Mouse (Mus musculus): ENCODE results near the gene Nsg1. TPM values are rescaled to one million over a fixed set of nuclear protein-coding genes. Genes with fewer than 3 reads are reported as not detected.

Nsg1 gene
- polyA plus RNA-seq, 1 experiment from 2014 or later: 69.7 TPM

DNA sequence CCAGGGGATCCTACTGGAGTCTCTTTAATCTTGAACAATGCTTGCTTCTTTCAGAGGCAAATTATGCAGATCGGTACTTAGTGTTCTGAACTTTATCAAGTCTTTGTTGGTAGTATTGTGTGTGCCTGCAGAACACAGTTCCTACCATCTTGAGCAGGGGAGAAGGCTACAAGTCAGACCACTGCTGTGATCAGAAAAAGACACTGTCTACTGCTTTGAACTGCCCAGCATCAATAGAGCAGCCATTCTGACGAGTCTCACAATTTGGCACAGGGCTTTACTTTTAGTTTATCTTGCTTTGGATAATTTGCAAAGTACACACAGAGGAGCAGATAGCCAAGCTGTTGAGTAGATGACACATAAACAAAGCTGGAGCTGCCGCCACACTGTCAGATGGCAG lies 69.1 kb downstream of the Nsg1 start:
- Histone ChIP-seq H3K9ac (replicated peaks; ENCODE audit: low read length) (no peak overlapping the region), H3K4me2 (replicated peaks; ENCODE audit: low read depth, low read length) (no peak overlapping the region), H3K27ac (ENCODE audit: low read length) (no peak overlapping the region), H3K4me3 (ENCODE audit: low read length) (no peak overlapping the region), H3K36me3 (ENCODE audit: insufficient read depth, low read length) (no peaks in the 10 kb centered on the region), H3K27me3 (ENCODE audit: insufficient read depth, low read length) (no peaks in the 10 kb centered on the region), H3K4me1 (ENCODE audit: insufficient read depth, low read length) (no peaks in the 10 kb centered on the region), H3K9me3 (ENCODE audit: low read length) (no peaks in the 10 kb centered on the region)
- WGBS: 77% methylated on average over 3 of the region's 3 CpGs
- ATAC-seq (ENCODE audit: low FRiP score, low TSS enrichment): no peak

- Histone ChIP-seq H3K27ac (ENCODE audit: low read length) (no peak overlapping the region), H3K27me3 (ENCODE audit: insufficient read depth, low read length) (no peaks in the 10 kb centered on the region), H3K4me1 (ENCODE audit: insufficient read depth, low read length) (no peaks in the 10 kb centered on the region), H3K9me3 (ENCODE audit: low read length) (no peaks in the 10 kb centered on the region), H3K9ac (replicated peaks; ENCODE audit: low read length) (no peak overlapping the region), H3K4me3 (ENCODE audit: low read length) (no peak overlapping the region), H3K36me3 (ENCODE audit: insufficient read depth, low read length) (no peaks in the 10 kb centered on the region), H3K4me2 (replicated peaks; ENCODE audit: low read depth, low read length) (no peak overlapping the region)
- WGBS: 80% methylated on average over 3 of the region's 3 CpGs
- ATAC-seq (ENCODE audit: low FRiP score, low TSS enrichment): no peak
Observed at GRCm38 (mm10) chr5:38090111-38090510, 69.6 kb downstream of the Nsg1 start.

Other genes starting within 250 kb of the Nsg1 start
- gene Stx18, start 121.2 kb downstream of the Nsg1 start, polyA plus RNA-seq (2015; fragmentation: Nextera tagmentation; extraction: Ambion mirVana): 48.2 and 54.5 TPM in 2 replicates
- 16.0 and 17.4 TPM in 2 replicates for gene Zbtb49, start 60.5 kb upstream of the Nsg1 start, polyA plus RNA-seq (2015; fragmentation: Nextera tagmentation; extraction: Ambion mirVana)
- gene Lyar, start 60.6 kb upstream of the Nsg1 start, polyA plus RNA-seq (2015; fragmentation: Nextera tagmentation; extraction: Ambion mirVana): 82.1 and 92.7 TPM in 2 replicates
- 90.3 and 93.5 TPM in 2 replicates for gene Tmem128, start 100.3 kb upstream of the Nsg1 start, polyA plus RNA-seq (2015; fragmentation: Nextera tagmentation; extraction: Ambion mirVana)
- gene Otop1, start 116.1 kb upstream of the Nsg1 start, polyA plus RNA-seq (2015; fragmentation: Nextera tagmentation; extraction: Ambion mirVana): not detected in 2 replicates
- not detected in 2 replicates for gene Drd5, start 159.5 kb upstream of the Nsg1 start, polyA plus RNA-seq (2015; fragmentation: Nextera tagmentation; extraction: Ambion mirVana)